Mouse (Mus musculus) midbrain, postnatal 0 days (tissue): Measurements from ENCODE around the gene Zfp706. TPM values are rescaled to one million over a fixed set of nuclear protein-coding genes. Genes with fewer than 3 reads are reported as not detected.

ENCODE experiments used
- ATAC-seq: fragments of 200-750 bp; cut with Nextera tagmentation; 2 replicates; pipeline ENCODE4 v1.8.0; 2017; ENCODE audit warnings: moderate number of reproducible peaks, mild to moderate bottlenecking, moderate TSS enrichment, moderate library complexity; ENCODE audit not compliant: low FRiP score
- DNase-seq: peaks from one replicate; pipeline ENCODE4 v3.0.0-alpha.2; 2015; ENCODE audit warnings: low spot score
- H3K27ac ChIP-seq: fragments of 300-500 bp; sonication (generic); 2 replicates; pipeline ENCODE4 v1.5.1; 2014; ENCODE audit warnings: low read depth, mild to moderate bottlenecking, low read length, mixed read lengths
- H3K27me3 ChIP-seq: fragments of 300-500 bp; sonication (generic); 2 replicates; pipeline ENCODE4 v1.6.1; 2014; ENCODE audit warnings: low read length, control low read depth, mixed read lengths; ENCODE audit not compliant: insufficient read depth
- H3K36me3 ChIP-seq: fragments of 300-500 bp; sonication (generic); 2 replicates; pipeline ENCODE4 v1.6.1; 2014; ENCODE audit warnings: low read length, control low read depth, mixed read lengths; ENCODE audit not compliant: insufficient read depth
- H3K4me1 ChIP-seq: fragments of 300-500 bp; sonication (generic); 2 replicates; pipeline ENCODE4 v1.6.1; 2014; ENCODE audit warnings: mild to moderate bottlenecking, control low read depth, antibody characterized with exemption, low read length, mixed read lengths; ENCODE audit not compliant: insufficient read depth
- H3K4me2 ChIP-seq: fragments of 300-500 bp; sonication (generic); 2 replicates; pipeline ENCODE4 v1.6.1; 2014; ENCODE audit warnings: low read depth, mild to moderate bottlenecking, low read length, mixed read lengths; ENCODE audit not compliant: poor library complexity, severe bottlenecking
- H3K4me3 ChIP-seq: fragments of 300-500 bp; sonication (generic); 2 replicates; pipeline ENCODE4 v1.5.1; 2014; ENCODE audit warnings: low read depth, mild to moderate bottlenecking, low read length, moderate library complexity
- H3K9ac ChIP-seq: fragments of 300-500 bp; sonication (generic); replicated peaks from 2 replicates; pipeline ENCODE4 v1.6.1; 2014; ENCODE audit warnings: mild to moderate bottlenecking, low read length, moderate library complexity, mixed read lengths; ENCODE audit not compliant: poor library complexity, severe bottlenecking
- H3K9me3 ChIP-seq: fragments of 300-500 bp; sonication (generic); 2 replicates; pipeline ENCODE4 v1.6.1; 2016; ENCODE audit warnings: low read length, control low read depth
- CTCF ChIP-seq: IDR thresholded peaks from 2 replicates; pipeline ENCODE4 v1.5.1; 2016; ENCODE audit warnings: antibody characterized with exemption, mild to moderate bottlenecking
- WGBS: fragments of 180-500 bp; shearing (Covaris S2); extraction: QIAGEN DNeasy Blood & Tissue Kit; methylation state at CpG from one replicate; pipeline ENCODE4 v1.1.7; 2014; 5-methylcytosine and 5-hydroxymethylcytosine counted together
- polyA plus RNA-seq: library from polyadenylated mRNA; unstranded; fragments of >200 nt; fragmentation: Nextera tagmentation; extraction: Ambion mirVana; gene quantifications from 2 replicates; pipeline ENCODE4 v1.2.1, GENCODE M21; 2015
- total RNA-seq: library from RNA; depleted of rRNA; stranded (reverse); fragments of >200 nt; gene quantifications from 2 replicates; pipeline ENCODE4 v1.2.3, GENCODE M21; 2014

The Zfp706 gene
- total and polyA plus RNA-seq, 2 experiments from 2014 or later = 56.4 to 513 TPM

GRCm38 (mm10) chr15:36995166-36995565, 12.4 kb downstream of the Zfp706 start:
- ATAC-seq = no peak
- H3K4me2 ChIP-seq = no peak overlapping the region
- H3K9ac ChIP-seq = no peak overlapping the region
- H3K9me3 ChIP-seq = no peaks in the 10 kb centered on the region
- H3K4me1 ChIP-seq = no peaks in the 10 kb centered on the region
- H3K4me3 ChIP-seq = no peak overlapping the region
- TF ChIP-seq CTCF = no peak
- H3K36me3 ChIP-seq = peaks cover 13% of the 10 kb centered on the region
- no peak for DNase-seq
- WGBS = 94% methylated on average over 4 of the region's 4 CpGs
- H3K27me3 ChIP-seq = no peaks in the 10 kb centered on the region
- no peak overlapping the region for H3K27ac ChIP-seq

GRCm38 (mm10) chr15:36994665-36995064, 12.9 kb downstream of the Zfp706 start:
- no peak for TF ChIP-seq CTCF
- 82% methylated on average over 1 of the region's 1 CpGs for WGBS
- no peak overlapping the region for H3K9ac ChIP-seq
- peaks cover 13% of the 10 kb centered on the region for H3K36me3 ChIP-seq
- DNase-seq = no peak
- no peak overlapping the region for H3K4me2 ChIP-seq
- H3K9me3 ChIP-seq = no peaks in the 10 kb centered on the region
- no peaks in the 10 kb centered on the region for H3K4me1 ChIP-seq
- no peak overlapping the region for H3K4me3 ChIP-seq
- no peaks in the 10 kb centered on the region for H3K27me3 ChIP-seq
- no peak overlapping the region for H3K27ac ChIP-seq
- no peak for ATAC-seq

- Histone ChIP-seq H3K4me3 (no peak overlapping the region), H3K9ac (no peak overlapping the region), H3K27ac (no peak overlapping the region), H3K4me2 (no peak overlapping the region), H3K36me3 (peaks cover 9% of the 10 kb centered on the region), H3K27me3 (no peaks in the 10 kb centered on the region), H3K9me3 (no peaks in the 10 kb centered on the region), H3K4me1 (no peaks in the 10 kb centered on the region)
- ATAC-seq (no peak), DNase-seq (peak; percentile 42)
- WGBS = 49% methylated on average over 8 of the region's 8 CpGs
- no peak for TF ChIP-seq CTCF
Measured at GRCm38 (mm10) chr15:36993435-36994178, 14.0 kb downstream of the Zfp706 start.

- Histone ChIP-seq H3K4me1 (no peaks in the 10 kb centered on the region), H3K9me3 (no peaks in the 10 kb centered on the region), H3K4me3 (no peak overlapping the region), H3K9ac (no peak overlapping the region), H3K27ac (no peak overlapping the region), H3K4me2 (no peak overlapping the region), H3K27me3 (no peaks in the 10 kb centered on the region), H3K36me3 (no peaks in the 10 kb centered on the region; the same call in 1 of the 2 replicates)
- TF ChIP-seq CTCF = no peak
- 29% methylated on average over 6 of the region's 6 CpGs for WGBS
- ATAC-seq (no peak), DNase-seq (no peak)
Measured at GRCm38 (mm10) chr15:36991353-36991752, 16.2 kb downstream of the Zfp706 start.

- Histone ChIP-seq H3K27me3 (no peaks in the 10 kb centered on the region), H3K4me3 (no peak overlapping the region), H3K36me3 (no peaks in the 10 kb centered on the region; the same call in 1 of the 2 replicates), H3K9ac (no peak overlapping the region), H3K9me3 (no peaks in the 10 kb centered on the region), H3K4me2 (no peak overlapping the region), H3K4me1 (no peaks in the 10 kb centered on the region), H3K27ac (no peak overlapping the region)
- DNase-seq (no peak), ATAC-seq (no peak)
- TF ChIP-seq CTCF = no peak
- 82% methylated on average over 11 of the region's 11 CpGs for WGBS
Measured at GRCm38 (mm10) chr15:36989922-36990321, 17.7 kb downstream of the Zfp706 start.

GRCm38 (mm10) chr15:36988718-36989115, 18.9 kb downstream of the Zfp706 start:
- 94% methylated on average over 2 of the region's 2 CpGs for WGBS
- TF ChIP-seq CTCF = no peak
- Histone ChIP-seq H3K9me3 (no peaks in the 10 kb centered on the region), H3K4me2 (no peak overlapping the region), H3K27me3 (no peaks in the 10 kb centered on the region), H3K9ac (no peak overlapping the region), H3K36me3 (no peaks in the 10 kb centered on the region; the same call in 1 of the 2 replicates), H3K27ac (no peak overlapping the region), H3K4me3 (no peak overlapping the region), H3K4me1 (no peaks in the 10 kb centered on the region)
- DNase-seq = no peak
- ATAC-seq = no peak
